Mouse (Mus musculus) urinary bladder, postnatal 36 days (tissue): ENCODE data around the gene Eif4b.

ENCODE experiments used
- DNase-seq, 2 experiments: peaks; one replicate each; pipeline ENCODE4 v3.0.0; 2022; ENCODE audit warnings: low spot score in 2 of 2, mixed read lengths in 1 of 2

The Eif4b gene

GRCm38 (mm10) chr15:102073559-102074069 lies at the start of gene Eif4b:
TSS of gene Eif4b (plus strand) at chr15:102073773.
- DNase-seq = peak; percentile 98 to 99

- DNase-seq = no peak
Observed at GRCm38 (mm10) chr15:102023888-102024287, 49.7 kb upstream of the Eif4b start.

- DNase-seq = no peak
Observed at GRCm38 (mm10) chr15:102025136-102025872, 48.3 kb upstream of the Eif4b start.

- peak in 1 of 2 experiments; percentile 58 for DNase-seq
Observed at GRCm38 (mm10) chr15:102026430-102026829, 47.1 kb upstream of the Eif4b start.

GRCm38 (mm10) chr15:102028040-102028439 lies 45.5 kb upstream of the Eif4b start, which contains the start of gene Krt18:
TSS of gene Krt18 (plus strand) at chr15:102028180.
- peak; percentile 58 to 76 for DNase-seq

GRCm38 (mm10) chr15:102034121-102035053 lies 39.2 kb upstream of the Eif4b start:
- no peak for DNase-seq

- DNase-seq = no peak
Observed at GRCm38 (mm10) chr15:102040277-102040676, 33.3 kb upstream of the Eif4b start.

- no peak for DNase-seq
Observed at GRCm38 (mm10) chr15:102041951-102042350, 31.6 kb upstream of the Eif4b start.

- DNase-seq = no peak
Observed at GRCm38 (mm10) chr15:102044745-102045144, 28.8 kb upstream of the Eif4b start.

GRCm38 (mm10) chr15:102045691-102046090 lies 27.9 kb upstream of the Eif4b start:
- DNase-seq = no peak

GRCm38 (mm10) chr15:102048006-102048405 lies 25.6 kb upstream of the Eif4b start:
- no peak for DNase-seq

GRCm38 (mm10) chr15:102049871-102050270 lies 23.7 kb upstream of the Eif4b start:
- no peak for DNase-seq

- peak in 1 of 2 experiments; percentile 33 for DNase-seq
Observed at GRCm38 (mm10) chr15:102051920-102052683, 21.5 kb upstream of the Eif4b start.

GRCm38 (mm10) chr15:102056495-102057174 lies 16.9 kb upstream of the Eif4b start:
- DNase-seq = no peak

GRCm38 (mm10) chr15:102065661-102066325 lies 7.8 kb upstream of the Eif4b start:
- peak; percentile 89 to 93 for DNase-seq

GRCm38 (mm10) chr15:102070476-102071467 lies 2.8 kb upstream of the Eif4b start:
- DNase-seq = no peak

GRCm38 (mm10) chr15:102072963-102073558 lies 512 bp upstream of the Eif4b start:
- DNase-seq = no peak

- peak in 1 of 2 experiments; percentile 57 for DNase-seq
Observed at GRCm38 (mm10) chr15:102074070-102074731, 628 bp downstream of the Eif4b start.
